Mouse (Mus musculus): Measurements from ENCODE around the gene Vmn2r104. TPM values are rescaled to one million over a fixed set of nuclear protein-coding genes. Genes with fewer than 3 reads are reported as not detected.

Gene Vmn2r104
- polyA plus RNA-seq (2015; fragmentation: Nextera tagmentation; extraction: Ambion mirVana): not detected in 2 replicates

DNA sequence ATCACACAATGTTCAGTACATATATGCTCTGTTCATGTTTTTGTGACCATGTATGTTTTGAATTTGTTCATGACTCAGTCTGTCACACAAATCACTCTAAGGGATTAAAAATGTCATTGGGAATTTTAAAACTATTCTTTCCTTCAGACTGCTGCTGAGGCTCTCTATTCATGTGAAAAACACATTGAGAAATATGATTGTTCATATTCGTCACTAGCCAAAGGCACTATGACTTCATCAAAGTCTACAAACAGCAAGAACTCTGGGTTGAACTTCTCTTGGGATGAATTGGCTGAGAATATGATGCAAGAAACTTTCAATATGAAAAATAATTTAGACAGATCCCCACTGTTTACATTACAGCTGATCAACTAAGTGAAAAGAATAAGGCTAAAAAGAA lies at the start of gene Vmn2r104:
Gene Vmn2r104, minus strand, starts transcription at position 101 of the 400 bp plus-strand sequence.
- Histone ChIP-seq H3K9ac (no peak within 1 kb of the TSS), H3K27ac (replicated peaks) (no peak within 1 kb of the TSS), H3K9me3 (peaks cover 44% of the 10 kb centered on the region), H3K4me3 (no peak within 1 kb of the TSS), H3K36me3 (no peaks in the 10 kb centered on the region), H3K4me2 (no peak within 1 kb of the TSS), H3K27me3 (replicated peaks) (no peaks in the 10 kb centered on the region), H3K4me1 (no peaks in the 10 kb centered on the region)
- ATAC-seq (ENCODE audit: extremely low read depth, insufficient number of reproducible peaks, low FRiP score, low TSS enrichment): no peak
- WGBS: 65% methylated on average over 1 of the region's 1 CpGs

GRCm38 (mm10) chr17:20074090-20074489 lies 26.0 kb upstream of the Vmn2r104 start:
- H3K9me3 ChIP-seq: peaks cover 20% of the 10 kb centered on the region
- ATAC-seq (ENCODE audit: extremely low read depth, insufficient number of reproducible peaks, low FRiP score, low TSS enrichment): no peak
- no peak overlapping the region for H3K27ac ChIP-seq (replicated peaks)
- no peak overlapping the region for H3K9ac ChIP-seq
- H3K36me3 ChIP-seq: no peaks in the 10 kb centered on the region
- H3K4me1 ChIP-seq: no peaks in the 10 kb centered on the region
- H3K27me3 ChIP-seq (replicated peaks): no peaks in the 10 kb centered on the region
- no peak overlapping the region for H3K4me2 ChIP-seq
- 63% methylated on average over 6 of the region's 6 CpGs for WGBS
- no peak overlapping the region for H3K4me3 ChIP-seq

- H3K27ac ChIP-seq (replicated peaks): no peak overlapping the region
- peaks cover 17% of the 10 kb centered on the region for H3K9me3 ChIP-seq
- WGBS: 74% methylated on average over 4 of the region's 4 CpGs
- no peak overlapping the region for H3K4me2 ChIP-seq
- no peak overlapping the region for H3K9ac ChIP-seq
- no peaks in the 10 kb centered on the region for H3K27me3 ChIP-seq (replicated peaks)
- ATAC-seq (ENCODE audit: extremely low read depth, insufficient number of reproducible peaks, low FRiP score, low TSS enrichment): no peak
- no peaks in the 10 kb centered on the region for H3K36me3 ChIP-seq
- H3K4me1 ChIP-seq: no peaks in the 10 kb centered on the region
- H3K4me3 ChIP-seq: no peak overlapping the region
These were observed 23.7 kb upstream of the Vmn2r104 start for GRCm38 (mm10) chr17:20071656-20072396.

Other genes starting within 250 kb of the Vmn2r104 start
- gene Fpr-rs7, start 65.9 kb upstream of the Vmn2r104 start, polyA plus RNA-seq (2015; fragmentation: Nextera tagmentation; extraction: Ambion mirVana): not detected in 2 replicates
- gene Fpr-rs6, start 134.8 kb upstream of the Vmn2r104 start, polyA plus RNA-seq (2015; fragmentation: Nextera tagmentation; extraction: Ambion mirVana): not detected in 2 replicates
- gene Vmn2r105, start 186.7 kb upstream of the Vmn2r104 start, polyA plus RNA-seq (2015; fragmentation: Nextera tagmentation; extraction: Ambion mirVana): not detected in 2 replicates
- gene Vmn2r106, start 237.2 kb upstream of the Vmn2r104 start, polyA plus RNA-seq (2015; fragmentation: Nextera tagmentation; extraction: Ambion mirVana): not detected in 2 replicates

All from heart, embryonic 13.5 days (tissue).